Mouse (Mus musculus) liver, embryonic 15.5 days (tissue): ENCODE results near the gene Srgap3. TPM values are rescaled to one million over a fixed set of nuclear protein-coding genes. Genes with fewer than 3 reads are reported as not detected.

Experiments
- ATAC-seq: fragments of 200-750 bp; cut with Nextera tagmentation; 2 replicates; pipeline ENCODE4 v1.8.0; 2017; ENCODE audit warnings: moderate number of reproducible peaks, mild to moderate bottlenecking, moderate library complexity; ENCODE audit not compliant: insufficient read depth
- H3K27ac ChIP-seq: fragments of 300-500 bp; sonication (generic); replicated peaks from 2 replicates; pipeline ENCODE4 v1.5.1; 2015; ENCODE audit warnings: mild to moderate bottlenecking, inconsistent platforms
- H3K27me3 ChIP-seq: fragments of 300-500 bp; sonication (generic); 2 replicates; pipeline ENCODE4 v1.6.1; 2015; ENCODE audit warnings: mild to moderate bottlenecking, inconsistent platforms
- H3K36me3 ChIP-seq: fragments of 300-500 bp; sonication (generic); replicated peaks from 2 replicates; pipeline ENCODE4 v1.6.1; 2015; ENCODE audit warnings: moderate library complexity, mild to moderate bottlenecking, inconsistent platforms
- H3K4me1 ChIP-seq: fragments of 300-500 bp; sonication (generic); replicated peaks from 2 replicates; pipeline ENCODE4 v1.6.1; 2015; ENCODE audit warnings: inconsistent platforms
- H3K4me2 ChIP-seq: fragments of 300-500 bp; sonication (generic); 2 replicates; pipeline ENCODE4 v1.6.1; 2015; ENCODE audit warnings: moderate library complexity, mild to moderate bottlenecking, inconsistent platforms
- H3K4me3 ChIP-seq: fragments of 300-500 bp; sonication (generic); replicated peaks from 2 replicates; pipeline ENCODE4 v1.5.1; 2015; ENCODE audit warnings: mild to moderate bottlenecking, inconsistent platforms
- H3K9ac ChIP-seq: fragments of 300-500 bp; sonication (generic); 2 replicates; pipeline ENCODE4 v1.6.1; 2015; ENCODE audit warnings: moderate library complexity, mild to moderate bottlenecking, inconsistent platforms
- H3K9me3 ChIP-seq: fragments of 300-500 bp; sonication (generic); replicated peaks from 2 replicates; pipeline ENCODE4 v1.6.1; 2016; ENCODE audit warnings: inconsistent platforms
- WGBS: fragments of 180-500 bp; shearing (Covaris S2); methylation state at CpG from one replicate; pipeline ENCODE4 v1.1.7; 2015; ENCODE audit warnings: mixed read lengths; ENCODE audit not compliant: insufficient replicate concordance; 5-methylcytosine and 5-hydroxymethylcytosine counted together
- polyA plus RNA-seq: library from polyadenylated mRNA; unstranded; fragments of >200 nt; fragmentation: Nextera tagmentation; extraction: Ambion mirVana; gene quantifications from 2 replicates; pipeline ENCODE4 v1.2.1, GENCODE M21; 2015

Gene Srgap3
- polyA plus RNA-seq, 1 experiment from 2014 or later = 0.16 TPM

- no peaks in the 10 kb centered on the region for H3K27me3 ChIP-seq
- H3K9me3 ChIP-seq = no peaks in the 10 kb centered on the region
- H3K9ac ChIP-seq = no peak overlapping the region
- H3K4me1 ChIP-seq = no peaks in the 10 kb centered on the region
- ATAC-seq = no peak
- H3K27ac ChIP-seq = no peak overlapping the region
- no peaks in the 10 kb centered on the region for H3K36me3 ChIP-seq
- H3K4me2 ChIP-seq = no peak overlapping the region
- 73% methylated on average over 7 of the region's 7 CpGs for WGBS
- H3K4me3 ChIP-seq = no peak overlapping the region
These were observed 134.2 kb downstream of the Srgap3 start for GRCm38 (mm10) chr6:112812884-112813283.

DNA sequence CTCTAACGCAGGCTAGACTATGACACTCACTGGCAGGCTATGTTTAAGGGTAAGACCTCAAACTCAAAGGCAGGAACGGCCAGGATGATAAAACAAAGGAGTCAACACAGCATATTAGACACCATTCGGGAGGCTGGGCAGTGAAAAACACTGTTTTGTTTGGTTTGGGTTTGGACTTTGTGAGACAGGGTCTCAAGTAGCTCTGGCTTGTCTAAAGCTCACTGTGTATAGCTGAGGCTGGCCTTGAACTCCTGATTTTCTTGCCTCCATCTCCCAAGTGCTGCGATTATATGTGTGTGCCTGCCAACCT is 136.6 kb downstream of the Srgap3 start:
- no peaks in the 10 kb centered on the region for H3K4me1 ChIP-seq
- no peaks in the 10 kb centered on the region for H3K27me3 ChIP-seq
- no peak for ATAC-seq
- H3K9me3 ChIP-seq = no peaks in the 10 kb centered on the region
- H3K4me2 ChIP-seq = no peak overlapping the region
- 61% methylated on average over 4 of the region's 4 CpGs for WGBS
- H3K27ac ChIP-seq = no peak overlapping the region
- H3K4me3 ChIP-seq = no peak overlapping the region
- H3K9ac ChIP-seq = no peak overlapping the region
- no peaks in the 10 kb centered on the region for H3K36me3 ChIP-seq

DNA sequence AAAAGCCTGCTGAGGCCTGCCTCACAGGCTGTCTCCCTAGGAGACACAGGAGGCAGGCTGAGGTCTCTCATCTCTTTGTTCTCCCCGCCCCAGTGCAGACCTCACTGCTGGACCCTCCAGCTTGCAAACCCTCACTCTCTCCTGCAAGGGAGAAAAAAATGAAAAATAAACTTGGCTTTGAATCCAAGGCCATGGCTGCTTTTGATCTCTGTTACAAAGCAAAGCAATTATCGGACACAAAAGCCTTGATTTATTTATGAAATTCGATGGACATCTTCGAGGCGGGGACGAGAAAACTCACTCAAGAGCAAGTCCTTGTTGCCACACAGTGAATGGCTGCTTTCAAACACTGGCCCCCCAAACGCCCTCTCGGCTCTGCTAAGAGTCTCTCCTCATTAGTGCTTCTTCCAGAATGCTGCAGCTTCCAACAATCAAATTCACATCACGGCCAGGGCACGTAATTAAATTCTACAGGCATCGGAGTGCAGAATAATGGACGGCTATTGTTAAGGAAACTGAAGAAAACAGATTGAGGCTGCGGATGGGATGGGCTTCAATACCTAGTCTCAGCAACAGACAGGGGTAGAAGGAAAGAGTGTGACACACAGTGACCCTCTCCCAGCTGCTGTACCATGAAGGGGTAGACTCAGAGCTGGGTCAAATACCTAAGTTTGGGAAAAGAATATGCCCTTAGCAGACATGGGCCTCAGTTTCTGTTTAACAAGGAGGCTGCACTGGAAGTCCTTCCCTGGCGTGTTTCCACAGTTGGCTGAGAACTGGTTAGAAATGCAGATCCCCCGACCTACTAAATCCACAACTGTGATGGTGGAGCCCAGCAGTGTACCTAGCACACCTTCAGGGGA is 137.2 kb downstream of the Srgap3 start:
- no peak overlapping the region for H3K9ac ChIP-seq
- H3K27ac ChIP-seq = no peak overlapping the region
- 74% methylated on average over 15 of the region's 15 CpGs for WGBS

GRCm38 (mm10) chr6:112808738-112809137 is 138.3 kb downstream of the Srgap3 start:
- Histone ChIP-seq H3K36me3 (no peaks in the 10 kb centered on the region), H3K9me3 (no peaks in the 10 kb centered on the region), H3K9ac (no peak overlapping the region), H3K27me3 (no peaks in the 10 kb centered on the region), H3K4me2 (no peak overlapping the region), H3K27ac (no peak overlapping the region), H3K4me3 (no peak overlapping the region), H3K4me1 (no peaks in the 10 kb centered on the region)
- no peak for ATAC-seq
- WGBS = 75% methylated on average over 9 of the region's 9 CpGs

More for the DNA sequence above, 137.2 kb downstream of the Srgap3 start:
- no peak for ATAC-seq
- H3K4me2 ChIP-seq = no peak overlapping the region
- no peaks in the 10 kb centered on the region for H3K9me3 ChIP-seq
- no peak overlapping the region for H3K4me3 ChIP-seq
- H3K4me1 ChIP-seq = no peaks in the 10 kb centered on the region
- H3K27me3 ChIP-seq = no peaks in the 10 kb centered on the region
- no peaks in the 10 kb centered on the region for H3K36me3 ChIP-seq

- Histone ChIP-seq H3K4me2 (no peak overlapping the region), H3K27ac (no peak overlapping the region), H3K9me3 (no peaks in the 10 kb centered on the region), H3K4me1 (no peaks in the 10 kb centered on the region), H3K36me3 (no peaks in the 10 kb centered on the region), H3K27me3 (no peaks in the 10 kb centered on the region), H3K9ac (no peak overlapping the region), H3K4me3 (no peak overlapping the region)
- no peak for ATAC-seq
- WGBS = 65% methylated on average over 3 of the region's 3 CpGs
These were observed 145.1 kb downstream of the Srgap3 start for GRCm38 (mm10) chr6:112801917-112802316.

GRCm38 (mm10) chr6:112798378-112798777 is 148.7 kb downstream of the Srgap3 start:
- no peak overlapping the region for H3K4me3 ChIP-seq
- no peak overlapping the region for H3K27ac ChIP-seq
- H3K4me1 ChIP-seq = no peaks in the 10 kb centered on the region
- no peak for ATAC-seq
- H3K4me2 ChIP-seq = no peak overlapping the region
- H3K27me3 ChIP-seq = no peaks in the 10 kb centered on the region
- WGBS = 62% methylated on average over 5 of the region's 5 CpGs
- H3K9ac ChIP-seq = no peak overlapping the region
- no peaks in the 10 kb centered on the region for H3K36me3 ChIP-seq
- H3K9me3 ChIP-seq = no peaks in the 10 kb centered on the region

GRCm38 (mm10) chr6:112796607-112797006 is 150.5 kb downstream of the Srgap3 start:
- no peaks in the 10 kb centered on the region for H3K27me3 ChIP-seq
- no peak overlapping the region for H3K4me2 ChIP-seq
- no peak overlapping the region for H3K9ac ChIP-seq
- ATAC-seq = no peak
- no peak overlapping the region for H3K4me3 ChIP-seq
- no peaks in the 10 kb centered on the region for H3K4me1 ChIP-seq
- H3K36me3 ChIP-seq = no peaks in the 10 kb centered on the region
- H3K27ac ChIP-seq = no peak overlapping the region
- 33% methylated on average over 2 of the region's 2 CpGs for WGBS
- H3K9me3 ChIP-seq = no peaks in the 10 kb centered on the region

- Histone ChIP-seq H3K27me3 (no peaks in the 10 kb centered on the region), H3K36me3 (no peaks in the 10 kb centered on the region), H3K27ac (no peak overlapping the region), H3K9me3 (no peaks in the 10 kb centered on the region), H3K9ac (no peak overlapping the region), H3K4me1 (no peaks in the 10 kb centered on the region), H3K4me3 (no peak overlapping the region), H3K4me2 (no peak overlapping the region)
- no peak for ATAC-seq
- WGBS = 72% methylated on average over 5 of the region's 5 CpGs
These were observed 153.2 kb downstream of the Srgap3 start for GRCm38 (mm10) chr6:112793887-112794286.

GRCm38 (mm10) chr6:112789901-112790300 is 157.2 kb downstream of the Srgap3 start:
- no peaks in the 10 kb centered on the region for H3K27me3 ChIP-seq
- H3K9ac ChIP-seq = no peak overlapping the region
- H3K4me2 ChIP-seq = no peak overlapping the region
- WGBS = 62% methylated on average over 6 of the region's 6 CpGs
- no peak overlapping the region for H3K27ac ChIP-seq
- no peak overlapping the region for H3K4me3 ChIP-seq
- no peaks in the 10 kb centered on the region for H3K36me3 ChIP-seq
- no peaks in the 10 kb centered on the region for H3K9me3 ChIP-seq
- no peak for ATAC-seq
- no peaks in the 10 kb centered on the region for H3K4me1 ChIP-seq

DNA sequence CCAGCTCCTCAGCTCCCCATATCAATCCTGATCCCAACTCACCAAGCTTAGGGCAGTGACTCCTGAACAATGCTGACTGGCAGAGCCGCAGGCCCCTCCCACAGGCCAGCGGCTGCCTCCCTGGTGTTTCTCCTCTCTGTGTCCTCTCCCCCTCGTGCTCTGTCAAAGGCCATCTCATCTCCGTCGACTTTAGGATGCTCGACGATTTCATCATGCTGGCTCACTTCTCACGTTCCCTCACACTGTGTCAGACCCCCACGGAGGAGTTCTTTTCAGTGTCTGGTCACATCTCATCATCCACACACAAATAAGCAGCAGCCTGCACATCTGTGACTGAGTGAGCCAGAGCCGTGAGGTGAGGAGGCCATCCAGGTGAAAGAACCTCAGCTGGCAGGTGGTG is 158.4 kb downstream of the Srgap3 start:
- no peak for ATAC-seq
- H3K27me3 ChIP-seq = no peaks in the 10 kb centered on the region
- no peak overlapping the region for H3K4me3 ChIP-seq
- H3K9me3 ChIP-seq = no peaks in the 10 kb centered on the region
- H3K4me1 ChIP-seq = no peaks in the 10 kb centered on the region
- H3K36me3 ChIP-seq = no peaks in the 10 kb centered on the region
- H3K27ac ChIP-seq = no peak overlapping the region
- H3K4me2 ChIP-seq = no peak overlapping the region
- no peak overlapping the region for H3K9ac ChIP-seq
- 47% methylated on average over 10 of the region's 10 CpGs for WGBS

DNA sequence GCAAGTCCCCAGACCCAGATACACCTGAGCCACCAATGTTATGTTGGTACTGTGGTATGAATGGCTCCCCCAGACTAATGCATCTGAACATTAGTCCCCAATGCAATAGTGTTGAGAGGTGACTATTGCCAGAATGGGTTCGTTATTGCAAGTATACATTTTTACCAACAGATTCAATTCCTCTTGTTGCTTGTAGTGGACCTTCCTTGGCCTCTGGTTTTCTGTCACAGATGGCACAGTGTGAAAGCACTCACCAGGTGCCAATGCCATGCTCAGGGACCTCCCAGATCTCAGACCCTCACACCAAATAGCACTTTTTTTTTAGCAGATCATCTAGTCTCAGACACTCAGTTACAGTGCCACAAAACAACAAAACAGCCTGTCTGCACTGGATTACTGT is 158.9 kb downstream of the Srgap3 start:
- Histone ChIP-seq H3K27me3 (no peaks in the 10 kb centered on the region), H3K4me3 (no peak overlapping the region), H3K27ac (no peak overlapping the region), H3K4me2 (no peak overlapping the region), H3K4me1 (no peaks in the 10 kb centered on the region), H3K9ac (no peak overlapping the region), H3K36me3 (no peaks in the 10 kb centered on the region), H3K9me3 (no peaks in the 10 kb centered on the region)
- no peak for ATAC-seq
- WGBS = 61% methylated on average over 1 of the region's 1 CpGs
